Comparison of ENCODE assay signal across 27 mouse cellular contexts in the genomic region with DNA sequence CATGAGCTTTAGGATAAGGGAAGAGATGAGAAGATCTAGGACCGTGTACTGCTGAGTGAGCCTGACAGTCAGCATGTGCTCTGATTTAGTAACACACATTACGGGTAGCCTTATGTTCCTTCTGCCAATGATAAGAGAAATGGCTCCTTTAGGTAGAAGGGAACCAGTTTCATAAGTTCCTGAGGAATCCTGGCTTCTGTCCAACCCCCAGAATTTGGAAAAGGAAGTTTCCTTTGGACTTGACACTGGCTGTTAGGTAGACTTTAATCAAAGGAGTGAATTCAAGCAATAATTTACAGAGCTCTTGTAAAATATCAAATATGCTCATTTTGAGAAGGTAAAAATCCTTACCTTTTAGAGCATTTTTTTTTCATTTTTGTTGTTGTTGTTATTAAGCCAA.
DNase-seq lines count a peak whose midpoint lies in the region; ATAC-seq and TF ChIP-seq lines count a peak whose summit lies in the region.
"Had no signal": no experiment of that assay in that cellular context is flagged by ENCODE, and none has a peak within 500 bp of the region (broad histone marks: within the 10 kb centered on the region; RNA-seq: fewer than 3 reads in every experiment).

No protein-coding gene starts in this region.

- H3K79me2 ChIP-seq in heart, adult 2 months (replicated peaks; ENCODE audit: control insufficient read depth, insufficient read depth, low read length): no peaks in the 10 kb centered on the region

- no peak for TF ChIP-seq POLR2A in heart, adult 2 months (IDR thresholded peaks at IDR 0.05; ENCODE audit: insufficient read depth, low read depth, low read length)

- H3K4me1 ChIP-seq in heart, adult 2 months (ENCODE audit: control insufficient read depth, insufficient read depth, low read length): peaks cover 2% of the 10 kb centered on the region; the same call in 1 of the 2 replicates
- H3K4me1 ChIP-seq in kidney, embryonic 16.5 days (ENCODE audit: insufficient read depth, low read length): 0 out of 2 replicates have a peak, but pooled peaks cover 5% of the 10 kb centered on the region
- H3K4me1 ChIP-seq: embryonic facial prominence, embryonic 10.5 days; embryonic facial prominence, embryonic 13.5 days; forebrain, embryonic 12.5 days had no signal

- ATAC-seq in kidney, embryonic 16.5 days (ENCODE audit: low FRiP score, low TSS enrichment): no peak
- ATAC-seq: forebrain, embryonic 15.5 days; hindbrain, postnatal 0 days; inflammation-experienced regulatory T-cells, adult 6 months had no signal

- H3K4me3 ChIP-seq in heart, adult 2 months: no peak overlapping the region
- no peak overlapping the region for H3K4me3 ChIP-seq in kidney, embryonic 16.5 days (ENCODE audit: low read length)
- H3K4me3 ChIP-seq: embryonic facial prominence, embryonic 10.5 days; embryonic facial prominence, embryonic 13.5 days; erythroblast, embryonic 14.5 days; forebrain, embryonic 12.5 days; forebrain, embryonic 15.5 days; heart, embryonic 13.5 days had no signal

- H3K9me3 ChIP-seq in kidney, embryonic 16.5 days (ENCODE audit: low read length): no peaks in the 10 kb centered on the region
- H3K9me3 ChIP-seq: embryonic facial prominence, embryonic 10.5 days; embryonic facial prominence, embryonic 13.5 days; forebrain, embryonic 12.5 days; forebrain, embryonic 15.5 days; heart, embryonic 13.5 days had no signal

- TF ChIP-seq EP300 in heart, adult 2 months (IDR thresholded peaks at IDR 0.05; ENCODE audit: insufficient read depth, low read depth, low read length): no peak

- intact Hi-C loops in heart, adult 2 months (cut with DNase I): no loop called here

- peak; percentile 31 for DNase-seq in heart, adult 11 months
- no peak for DNase-seq in heart, adult 2 months
- peak; percentile 17 to 53 for DNase-seq in kidney, adult 8-10 months
- DNase-seq in kidney, adult 11 months: no peak
- DNase-seq in kidney, postnatal 14 days: peak; percentile 18
- peak; percentile 6 for DNase-seq in NIH3T3 (ENCODE audit: low read depth)
- no peak for DNase-seq in cerebellum, postnatal 36 days
- DNase-seq: adrenal gland, adult 8-10 months; adrenal gland, postnatal 36 days; cerebellum, adult 11 months; cerebellum, adult 2 months; cerebellum, adult 9-11 months; cerebellum, postnatal 25 days; embryo, embryonic 11 days; gastrocnemius, postnatal 25 days; heart, postnatal 14 days; heart, postnatal 4 days had no signal

- WGBS in heart, adult 2 months: 34% methylated on average over 2 of the region's 2 CpGs
- 66% methylated on average over 2 of the region's 2 CpGs for WGBS in kidney, embryonic 16.5 days

- H3K36me3 ChIP-seq in heart, adult 2 months (ENCODE audit: control insufficient read depth, insufficient read depth, low read length): no peaks in the 10 kb centered on the region
- no peaks in the 10 kb centered on the region for H3K36me3 ChIP-seq in kidney, embryonic 16.5 days (ENCODE audit: insufficient read depth, low read length)
- H3K36me3 ChIP-seq: embryonic facial prominence, embryonic 10.5 days; embryonic facial prominence, embryonic 13.5 days; forebrain, embryonic 12.5 days; forebrain, embryonic 15.5 days; heart, embryonic 13.5 days had no signal

- no peak overlapping the region for H3K4me2 ChIP-seq in kidney, embryonic 16.5 days (replicated peaks; ENCODE audit: low read depth, low read length)
- H3K4me2 ChIP-seq: embryonic facial prominence, embryonic 13.5 days; forebrain, embryonic 12.5 days; forebrain, embryonic 15.5 days; heart, embryonic 13.5 days; hindbrain, embryonic 14.5 days had no signal

- no peak for TF ChIP-seq CTCF in heart, adult 2 months (IDR thresholded peaks at IDR 0.05)

- no peak overlapping the region for H3K27ac ChIP-seq in heart, adult 2 months
- H3K27ac ChIP-seq in kidney, embryonic 16.5 days (ENCODE audit: low read length): no peak overlapping the region
- H3K27ac ChIP-seq: embryonic facial prominence, embryonic 10.5 days; embryonic facial prominence, embryonic 13.5 days; forebrain, embryonic 12.5 days; forebrain, embryonic 15.5 days; heart, embryonic 13.5 days; hindbrain, embryonic 14.5 days; hindbrain, postnatal 0 days had no signal

- H3K9ac ChIP-seq in heart, adult 2 months (ENCODE audit: low read depth, low read length): no peak overlapping the region
- no peak overlapping the region for H3K9ac ChIP-seq in kidney, embryonic 16.5 days (replicated peaks; ENCODE audit: low read length)
- H3K9ac ChIP-seq: embryonic facial prominence, embryonic 13.5 days; forebrain, embryonic 12.5 days; forebrain, embryonic 15.5 days; heart, embryonic 13.5 days; hindbrain, embryonic 14.5 days had no signal

- H3K27me3 ChIP-seq in heart, adult 2 months (ENCODE audit: control insufficient read depth, insufficient read depth, low read length): no peaks in the 10 kb centered on the region
- H3K27me3 ChIP-seq in kidney, embryonic 16.5 days (ENCODE audit: insufficient read depth, low read length): no peaks in the 10 kb centered on the region
- H3K27me3 ChIP-seq: embryonic facial prominence, embryonic 13.5 days; forebrain, embryonic 12.5 days; forebrain, embryonic 15.5 days; heart, embryonic 13.5 days had no signal

Comparison
In these comparisons a context has a peak if more than half of its experiments do, and no peak if none do; other contexts are left out.
1. DNase-seq: peak in heart, adult 11 months (single experiment), kidney, adult 8-10 months (2 of 2), kidney, postnatal 14 days (single experiment) and NIH3T3 (single experiment); none in heart, adult 2 months (0 of 2), kidney, adult 11 months (single experiment) and cerebellum, postnatal 36 days (0 of 2).